Comparison of ENCODE assay signal across 13 mouse cellular contexts in the genomic region with DNA sequence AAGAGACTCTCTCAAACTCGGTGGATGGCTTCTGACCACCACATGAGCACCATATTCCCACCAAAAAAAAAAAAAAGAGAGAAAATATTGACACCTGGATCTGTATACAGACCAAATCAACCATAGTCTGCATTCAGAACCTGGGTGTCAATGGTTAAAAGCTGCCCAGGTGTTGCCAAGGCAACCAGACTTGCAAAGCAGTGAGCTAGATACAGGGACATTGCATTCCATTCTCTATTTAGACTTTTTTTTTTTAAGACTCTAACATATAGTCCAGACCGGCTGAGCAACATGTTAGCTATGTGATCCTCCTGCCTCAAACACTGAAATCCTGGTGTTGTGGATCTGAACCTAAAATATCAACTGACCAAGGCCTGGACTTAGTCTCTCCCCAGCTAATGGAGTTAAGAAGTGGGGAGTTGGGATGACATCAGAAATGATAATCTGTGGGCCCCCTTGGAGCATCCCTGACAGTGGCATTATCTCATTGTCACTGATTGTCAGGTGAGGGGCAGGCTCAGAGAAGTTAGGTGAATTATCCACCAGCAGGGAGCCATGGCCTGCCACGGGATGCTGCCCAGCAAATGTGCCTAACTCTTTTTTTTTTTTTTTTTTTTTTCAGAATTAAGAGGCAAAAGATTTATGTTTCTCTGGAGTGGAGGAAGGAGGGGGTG.
DNase-seq lines count a peak whose midpoint lies in the region; ATAC-seq and TF ChIP-seq lines count a peak whose summit lies in the region.
"Had no signal": no experiment of that assay in that cellular context is flagged by ENCODE, and none has a peak within 500 bp of the region (broad histone marks: within the 10 kb centered on the region; RNA-seq: fewer than 3 reads in every experiment).

No protein-coding gene starts in this region.

- H3K27ac ChIP-seq in heart, embryonic 11.5 days (ENCODE audit: low read depth, low read length) = peak overlapping the region; percentile 10; the same call in 1 of the 2 replicates
- no peak overlapping the region for H3K27ac ChIP-seq in lung, postnatal 0 days (ENCODE audit: low read length)
- peak overlapping the region; percentile 55; the same call in 1 of the 2 replicates for H3K27ac ChIP-seq in embryonic fibroblast, embryonic 13.5 days (ENCODE audit: insufficient read depth, low read length)
- H3K27ac ChIP-seq in neural tube, embryonic 15.5 days (replicated peaks) = no peak overlapping the region
- H3K27ac ChIP-seq in intestine, embryonic 16.5 days (ENCODE audit: low read length) = no peak overlapping the region
- H3K27ac ChIP-seq: stomach, embryonic 15.5 days had no signal

- DNase-seq in heart, adult 9 months (ENCODE audit: low spot score in 2 of 2) = no peak
- peak; percentile 26 for DNase-seq in lung, postnatal 0 days (ENCODE audit: low spot score)
- no peak for DNase-seq in lung, postnatal 4 days
- no peak for DNase-seq in layer of hippocampus, adult 9-11 months
- DNase-seq: cerebellum, adult 11 months; kidney, adult 11 months; lung, postnatal 10 days had no signal

- TF ChIP-seq EP300 in lung, postnatal 0 days (IDR thresholded peaks at IDR 0.05) = no peak

- H3K4me3 ChIP-seq in heart, embryonic 11.5 days (ENCODE audit: low read depth, low read length) = no peak overlapping the region
- H3K4me3 ChIP-seq in lung, postnatal 0 days (ENCODE audit: low read depth, low read length) = no peak overlapping the region
- no peak overlapping the region for H3K4me3 ChIP-seq in embryonic fibroblast, embryonic 13.5 days (ENCODE audit: insufficient read depth, low read length)
- no peak overlapping the region for H3K4me3 ChIP-seq in neural tube, embryonic 15.5 days (replicated peaks)
- no peak overlapping the region for H3K4me3 ChIP-seq in intestine, embryonic 16.5 days (ENCODE audit: low read length)
- H3K4me3 ChIP-seq: erythroblast, embryonic 14.5 days; stomach, embryonic 15.5 days had no signal

- H3K4me1 ChIP-seq in heart, embryonic 11.5 days (ENCODE audit: control insufficient read depth, insufficient read depth, low read length) = peaks cover 17% of the 10 kb centered on the region
- no peaks in the 10 kb centered on the region for H3K4me1 ChIP-seq in lung, postnatal 0 days (ENCODE audit: insufficient read depth, low read depth, low read length)
- H3K4me1 ChIP-seq in embryonic fibroblast, embryonic 13.5 days (ENCODE audit: control insufficient read depth, insufficient read depth, low read length) = peaks cover 5% of the 10 kb centered on the region
- peaks cover 14% of the 10 kb centered on the region for H3K4me1 ChIP-seq in neural tube, embryonic 15.5 days
- H3K4me1 ChIP-seq in intestine, embryonic 16.5 days (ENCODE audit: control insufficient read depth, insufficient read depth, low read length) = peaks cover 7% of the 10 kb centered on the region; the same call in 1 of the 2 replicates

- no peak for ATAC-seq in heart, embryonic 11.5 days (replicated peaks; ENCODE audit: insufficient number of reproducible peaks, low FRiP score, low TSS enrichment)
- no peak for ATAC-seq in lung, postnatal 0 days
- ATAC-seq in neural tube, embryonic 15.5 days (ENCODE audit: low FRiP score) = peak; percentile 48; the same call in 1 of the 2 replicates
- no peak for ATAC-seq in intestine, embryonic 16.5 days

- no peak overlapping the region; the same call in 1 of the 2 replicates for H3K4me2 ChIP-seq in heart, embryonic 11.5 days
- H3K4me2 ChIP-seq in lung, postnatal 0 days (replicated peaks; ENCODE audit: low read depth, low read length) = no peak overlapping the region
- no peak overlapping the region for H3K4me2 ChIP-seq in neural tube, embryonic 15.5 days
- no peak overlapping the region for H3K4me2 ChIP-seq in intestine, embryonic 16.5 days (ENCODE audit: low read depth, low read length)
- H3K4me2 ChIP-seq: stomach, embryonic 15.5 days had no signal

- H3K9ac ChIP-seq in heart, embryonic 11.5 days (ENCODE audit: low read depth, low read length) = no peak overlapping the region
- H3K9ac ChIP-seq in lung, postnatal 0 days (replicated peaks; ENCODE audit: low read depth) = no peak overlapping the region
- no peak overlapping the region for H3K9ac ChIP-seq in neural tube, embryonic 15.5 days (replicated peaks)
- H3K9ac ChIP-seq in intestine, embryonic 16.5 days (ENCODE audit: low read depth, low read length) = no peak overlapping the region
- H3K9ac ChIP-seq: stomach, embryonic 15.5 days had no signal

- no peaks in the 10 kb centered on the region for H3K9me3 ChIP-seq in heart, embryonic 11.5 days (replicated peaks; ENCODE audit: control insufficient read depth, low read length)
- H3K9me3 ChIP-seq in lung, postnatal 0 days (ENCODE audit: low read length) = no peaks in the 10 kb centered on the region
- no peaks in the 10 kb centered on the region for H3K9me3 ChIP-seq in neural tube, embryonic 15.5 days (replicated peaks)
- H3K9me3 ChIP-seq in intestine, embryonic 16.5 days (ENCODE audit: control insufficient read depth, low read length) = no peaks in the 10 kb centered on the region
- H3K9me3 ChIP-seq: stomach, embryonic 15.5 days had no signal

- no peak for TF ChIP-seq CTCF in lung, postnatal 0 days (IDR thresholded peaks at IDR 0.05)
- TF ChIP-seq CTCF in embryonic fibroblast, embryonic 13.5 days (IDR thresholded peaks at IDR 0.05; ENCODE audit: borderline replicate concordance, insufficient read depth, low read length) = no peak

- H3K27me3 ChIP-seq in heart, embryonic 11.5 days (ENCODE audit: control insufficient read depth, insufficient read depth, low read length) = no peaks in the 10 kb centered on the region
- H3K27me3 ChIP-seq in lung, postnatal 0 days (replicated peaks; ENCODE audit: insufficient read depth, low read length) = no peaks in the 10 kb centered on the region
- peaks cover 4% of the 10 kb centered on the region; the same call in 1 of the 2 replicates for H3K27me3 ChIP-seq in neural tube, embryonic 15.5 days (replicated peaks)
- no peaks in the 10 kb centered on the region for H3K27me3 ChIP-seq in intestine, embryonic 16.5 days (replicated peaks; ENCODE audit: control insufficient read depth, insufficient read depth, low read length)
- H3K27me3 ChIP-seq: stomach, embryonic 15.5 days had no signal

- H3K36me3 ChIP-seq in heart, embryonic 11.5 days (ENCODE audit: control insufficient read depth, insufficient read depth, low read length) = no peaks in the 10 kb centered on the region
- H3K36me3 ChIP-seq in lung, postnatal 0 days (ENCODE audit: insufficient read depth, low read length) = no peaks in the 10 kb centered on the region
- no peaks in the 10 kb centered on the region for H3K36me3 ChIP-seq in neural tube, embryonic 15.5 days
- H3K36me3 ChIP-seq in intestine, embryonic 16.5 days (ENCODE audit: control insufficient read depth, insufficient read depth, low read length) = no peaks in the 10 kb centered on the region
- H3K36me3 ChIP-seq: stomach, embryonic 15.5 days had no signal

- no peak for TF ChIP-seq POLR2A in embryonic fibroblast, embryonic 13.5 days (IDR thresholded peaks at IDR 0.05; ENCODE audit: low read depth, low read length)

- WGBS in heart, embryonic 11.5 days (ENCODE audit: insufficient replicate concordance) = 26% methylated on average over 3 of the region's 3 CpGs
- WGBS in lung, postnatal 0 days = 39% methylated on average over 3 of the region's 3 CpGs
- WGBS in neural tube, embryonic 15.5 days = 25% methylated on average over 3 of the region's 3 CpGs
- 50% methylated on average over 3 of the region's 3 CpGs for WGBS in intestine, embryonic 16.5 days

Comparison
In these comparisons a context has a peak if more than half of its experiments do, and no peak if none do; other contexts are left out.
1. H3K27ac ChIP-seq: peak in heart, embryonic 11.5 days (single experiment) and embryonic fibroblast, embryonic 13.5 days (single experiment); none in lung, postnatal 0 days (single experiment), neural tube, embryonic 15.5 days (single experiment) and intestine, embryonic 16.5 days (single experiment).